Mouse (Mus musculus): ENCODE measurements around the gene Uqcrq. TPM values are rescaled to one million over a fixed set of nuclear protein-coding genes. Genes with fewer than 3 reads are reported as not detected.

Uqcrq gene
- total RNA-seq (2015; ENCODE audit: low replicate concordance) = 24.5 and 74.4 TPM in 2 replicates
- 7.6 and 16.6 TPM in 2 replicates for total RNA-seq (2017; ENCODE audit: low replicate concordance)

DNA sequence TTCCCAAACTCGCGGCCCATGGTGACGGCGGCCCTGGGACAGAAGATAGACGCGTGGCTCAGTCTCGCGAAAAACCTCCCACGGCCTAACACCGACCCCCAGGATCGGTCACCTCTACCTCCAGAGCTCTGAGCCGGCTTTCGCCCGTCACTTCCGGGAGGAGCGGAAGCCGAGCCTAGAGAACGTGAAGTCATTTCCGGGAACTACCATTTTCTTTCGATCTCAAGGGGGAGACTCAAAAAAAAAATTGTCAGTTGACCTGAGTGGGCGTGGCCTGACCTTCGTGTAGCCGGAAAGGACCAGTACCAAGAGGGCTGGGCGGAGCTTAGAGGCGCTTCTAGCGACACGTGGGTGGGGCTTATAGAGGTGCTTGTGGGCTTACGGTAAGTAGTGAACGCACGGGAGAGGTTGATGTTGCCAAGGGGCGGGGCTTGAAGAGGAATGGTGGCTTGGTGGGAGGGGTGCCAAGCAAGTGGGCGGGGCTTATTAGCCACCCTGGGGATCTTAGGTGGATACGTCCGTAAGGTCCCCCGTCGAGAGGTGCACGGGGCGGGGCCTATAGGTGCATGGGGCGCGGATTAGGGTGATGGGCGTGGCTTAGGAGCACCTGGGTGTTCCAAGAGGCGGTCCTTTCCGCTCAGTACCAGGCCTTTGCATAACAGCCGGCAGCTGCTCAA, at the start of gene Uqcrq, which contains the start of gene Gdf9:
Gene Uqcrq, minus strand, starts transcription at position 162 of the 677 bp plus-strand sequence.
Gene Gdf9, plus strand, starts transcription at position 354 of the 677 bp plus-strand sequence.
- ATAC-seq (replicated peaks; ENCODE audit: low FRiP score, poor library complexity, severe bottlenecking) = peak; percentile 89

DNA sequence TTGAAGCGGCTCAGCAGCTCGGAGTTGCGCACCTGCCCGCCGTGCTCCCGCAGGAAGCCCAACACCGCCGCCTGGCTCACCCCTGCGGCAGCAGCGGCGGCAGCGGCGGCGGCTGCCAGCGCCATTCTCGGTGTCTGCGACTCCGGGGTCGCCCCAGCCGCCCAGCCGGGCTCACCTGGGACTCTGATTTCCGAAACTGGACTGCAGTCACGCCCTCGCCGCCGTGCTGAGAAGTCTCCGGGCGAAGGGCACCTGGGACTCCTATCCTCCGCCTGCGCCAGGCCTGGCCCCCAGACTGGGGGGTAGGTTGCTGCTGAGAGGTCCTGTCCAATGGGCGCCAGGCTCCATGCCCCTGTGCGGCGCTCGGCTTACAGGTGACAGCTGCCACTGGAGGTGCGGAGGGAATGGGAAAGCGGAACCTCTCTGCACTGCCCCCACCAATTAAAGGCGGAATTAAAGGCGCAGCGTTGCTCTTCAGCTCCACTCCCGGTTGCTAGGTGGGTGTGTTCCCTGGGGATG, 49.2 kb upstream of the Uqcrq start, which contains the start of the genes Gm9945 and Sowaha:
Gene Gm9945, plus strand, starts transcription at position 384 of the 519 bp plus-strand sequence.
Gene Sowaha, minus strand, starts transcription at position 492 of the 519 bp plus-strand sequence.
- ATAC-seq (replicated peaks; ENCODE audit: low FRiP score, poor library complexity, severe bottlenecking) = peak; percentile 66

DNA sequence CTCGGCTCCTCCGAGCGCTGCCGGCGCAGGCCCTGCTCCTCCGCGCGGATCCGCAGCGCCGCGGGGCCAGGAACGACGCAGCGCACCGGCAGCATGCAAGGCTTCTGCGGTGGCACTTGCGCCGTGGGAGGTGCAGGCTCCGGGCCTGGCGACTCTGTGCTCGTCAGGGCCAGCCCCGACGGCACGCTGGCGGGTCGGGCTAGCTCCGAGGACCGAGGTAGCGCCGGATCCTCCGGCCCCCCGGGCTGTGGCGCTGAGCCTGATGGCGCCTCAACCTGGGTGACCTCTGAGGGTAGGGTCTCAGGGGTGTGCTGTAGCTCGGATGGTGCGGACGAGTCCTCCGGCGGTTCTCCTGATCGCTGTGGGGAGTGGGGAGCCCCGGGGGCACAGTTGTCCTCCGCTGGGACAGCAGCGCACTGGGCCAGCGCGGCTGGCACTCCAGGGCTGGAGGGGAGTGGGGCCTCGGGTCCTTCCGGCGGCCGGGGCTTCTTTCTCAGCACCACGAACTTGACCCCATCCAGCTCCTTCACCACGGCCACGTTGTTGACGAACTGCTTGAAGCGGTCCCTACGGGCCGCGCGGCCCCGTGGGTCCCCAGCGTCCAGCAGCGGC, 48.6 kb upstream of the Uqcrq start:
- ATAC-seq (replicated peaks; ENCODE audit: low FRiP score, poor library complexity, severe bottlenecking) = no peak

DNA sequence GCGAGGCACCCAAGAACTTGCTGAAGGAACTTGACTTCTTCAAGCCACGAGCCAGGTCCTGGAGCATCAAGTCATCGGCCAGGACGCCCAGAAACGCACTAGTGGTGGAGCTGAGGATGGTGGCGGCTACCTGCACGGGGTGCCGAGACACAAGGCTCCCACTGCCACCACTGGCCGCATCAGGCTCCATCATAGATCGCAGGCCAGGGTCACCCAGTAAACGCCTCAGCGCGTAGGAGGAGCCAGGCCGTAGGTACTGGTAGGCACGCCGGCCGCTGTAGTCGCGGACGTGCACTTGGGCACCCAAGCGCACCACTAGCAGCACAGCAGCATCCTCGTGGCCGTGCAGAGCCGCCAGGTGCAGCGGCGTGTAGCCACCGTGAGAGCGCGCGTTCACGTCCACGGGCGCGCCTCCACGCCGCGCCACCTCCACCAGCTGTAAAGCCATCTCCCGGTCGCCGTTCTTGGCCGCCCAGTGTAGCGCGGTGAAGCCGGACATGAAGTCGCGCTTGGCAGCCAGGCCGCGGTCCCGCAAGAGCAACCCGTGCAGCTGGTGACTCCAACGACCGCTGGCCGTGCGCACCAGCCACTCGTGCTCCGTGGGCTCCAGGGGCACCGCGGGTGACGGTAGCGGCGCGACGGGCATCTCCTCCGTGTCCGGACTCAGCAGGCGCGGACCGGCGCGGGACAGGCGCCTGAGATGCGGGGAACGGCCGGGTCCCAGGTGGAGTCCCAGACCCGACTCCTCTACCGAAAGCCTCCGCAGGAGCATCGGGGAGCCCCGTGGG, 47.9 kb upstream of the Uqcrq start:
- ATAC-seq (replicated peaks; ENCODE audit: low FRiP score, poor library complexity, severe bottlenecking) = peak; percentile 4; the same call in 1 of the 2 replicates

DNA sequence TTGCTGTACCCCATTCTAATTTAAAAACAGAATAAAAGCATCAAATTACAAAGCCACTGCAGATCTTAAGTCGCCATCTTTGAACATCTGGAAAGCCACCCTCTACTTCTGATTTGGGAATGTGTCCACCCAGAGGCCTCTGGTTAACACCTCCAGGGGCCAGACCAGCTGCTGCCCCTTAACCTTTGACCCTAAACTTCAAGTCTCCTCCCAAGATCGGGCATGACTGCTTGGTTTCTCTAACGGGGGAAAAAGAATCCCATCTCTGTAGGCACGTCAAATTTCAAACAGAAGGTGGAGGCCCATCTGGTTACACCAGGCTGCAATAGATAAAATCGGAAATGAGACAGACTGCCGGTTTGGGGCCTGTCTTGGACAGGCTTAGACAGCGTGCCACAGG, 47.2 kb upstream of the Uqcrq start:
- ATAC-seq (replicated peaks; ENCODE audit: low FRiP score, poor library complexity, severe bottlenecking) = no peak

DNA sequence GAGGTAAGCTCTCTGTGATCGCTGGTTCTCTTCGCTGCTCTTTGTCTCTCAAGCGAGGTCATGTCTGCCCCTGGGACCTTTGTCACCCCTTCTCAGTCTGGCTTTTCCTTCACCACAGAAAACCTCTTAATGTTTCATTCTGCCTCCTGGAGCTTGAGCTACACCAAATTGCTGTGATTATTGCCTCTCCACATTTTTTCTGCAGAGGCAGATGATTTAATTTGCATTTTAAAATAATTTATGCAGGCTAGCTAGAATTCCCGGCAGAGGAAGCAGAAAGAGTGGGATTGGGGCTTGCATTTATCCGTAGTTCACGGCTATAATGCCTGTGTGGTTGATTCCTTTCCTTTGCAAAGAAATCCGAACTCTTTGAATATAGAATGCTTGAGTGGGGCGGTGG, 45.0 kb upstream of the Uqcrq start:
- ATAC-seq (replicated peaks; ENCODE audit: low FRiP score, poor library complexity, severe bottlenecking) = no peak

DNA sequence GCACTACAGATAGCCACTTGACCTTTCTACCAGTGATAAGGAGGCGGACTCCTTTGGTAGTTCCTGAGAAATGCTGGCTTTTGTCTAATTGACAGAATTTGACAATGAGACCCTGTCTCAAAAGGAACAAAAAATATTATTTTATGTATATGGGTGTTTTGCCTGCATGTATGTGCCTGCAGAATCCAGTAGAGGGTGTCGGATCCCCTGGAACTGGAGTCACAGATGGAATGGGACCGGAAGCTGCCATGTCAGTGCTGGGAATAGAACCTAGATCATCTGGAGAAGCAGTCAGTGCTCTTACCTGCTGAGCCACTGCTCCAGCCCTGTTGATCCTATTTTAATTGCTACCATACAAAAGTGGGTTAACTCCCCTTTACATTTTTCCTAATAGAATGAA, 42.1 kb upstream of the Uqcrq start:
- ATAC-seq (replicated peaks; ENCODE audit: low FRiP score, poor library complexity, severe bottlenecking) = no peak

DNA sequence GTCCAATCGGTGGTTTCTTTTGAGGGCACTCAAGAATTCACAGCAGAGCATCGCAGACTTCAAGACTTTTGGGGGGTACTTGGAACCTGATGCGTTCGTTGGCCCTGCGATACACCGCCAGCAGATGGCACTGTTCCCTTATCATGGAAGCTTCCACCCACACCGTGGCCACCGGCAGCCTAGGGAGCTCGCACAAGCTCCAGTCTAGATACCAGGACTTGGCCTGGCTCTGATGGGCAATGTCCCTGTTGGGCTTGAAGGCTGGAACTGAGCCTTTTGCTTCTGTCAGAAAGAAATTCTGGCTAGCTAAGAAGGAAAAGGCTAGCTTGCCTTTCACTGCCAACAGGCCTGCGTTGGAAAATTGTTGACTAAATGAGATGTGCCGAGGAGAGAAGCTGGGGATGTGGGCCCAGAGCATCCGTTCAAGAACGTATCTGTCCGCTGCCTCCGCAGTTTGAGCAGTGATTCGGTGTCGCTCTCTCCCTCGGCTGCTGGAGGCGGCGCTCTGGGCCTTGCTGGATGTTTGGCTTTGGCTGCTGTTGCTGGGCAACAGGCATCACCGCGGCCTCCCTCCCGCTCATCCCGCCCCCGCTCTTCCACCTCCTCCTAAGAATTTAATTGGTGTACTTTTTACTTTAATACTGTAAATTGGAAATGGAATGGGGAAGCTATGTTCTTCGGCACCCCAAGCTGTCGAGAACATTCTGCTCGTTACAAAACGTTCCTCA, 39.5 kb upstream of the Uqcrq start, which contains the start of gene Gm9837:
Gene Gm9837, minus strand, starts transcription at position 512 of the 728 bp plus-strand sequence.
- ATAC-seq (replicated peaks; ENCODE audit: low FRiP score, poor library complexity, severe bottlenecking) = peak; percentile 88

DNA sequence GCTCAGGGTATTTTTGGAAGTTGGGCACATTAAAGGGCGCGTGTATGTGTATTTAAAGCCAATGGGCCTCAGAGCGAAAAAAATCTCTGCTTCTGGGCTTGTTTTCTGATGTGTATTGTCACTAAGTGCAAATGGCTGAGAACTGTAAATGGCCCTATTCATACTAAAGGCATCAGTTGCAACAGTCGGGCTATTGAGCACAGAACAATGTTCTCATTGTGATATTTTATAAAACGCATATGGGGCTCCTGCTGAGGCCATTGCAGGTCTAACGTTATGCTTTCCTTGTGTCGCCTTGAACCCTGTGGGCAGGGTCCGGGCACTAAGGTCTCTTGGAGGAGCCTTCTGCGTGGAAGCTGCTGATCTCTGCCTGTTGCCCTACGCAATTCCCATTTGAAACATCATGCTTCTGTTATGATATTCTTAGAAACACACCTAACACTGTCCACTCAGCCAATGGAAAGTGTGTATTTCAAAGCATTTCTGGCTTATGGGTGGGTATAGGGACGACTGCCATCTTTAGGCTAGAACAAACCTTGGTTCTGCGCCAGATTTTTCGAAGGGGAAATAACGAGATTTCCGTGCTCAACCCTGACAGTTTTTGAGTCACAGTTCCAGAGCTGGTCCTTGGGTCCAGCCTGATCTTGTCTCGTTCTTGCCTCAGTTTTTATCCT, 38.8 kb upstream of the Uqcrq start:
- ATAC-seq (replicated peaks; ENCODE audit: low FRiP score, poor library complexity, severe bottlenecking) = no peak

DNA sequence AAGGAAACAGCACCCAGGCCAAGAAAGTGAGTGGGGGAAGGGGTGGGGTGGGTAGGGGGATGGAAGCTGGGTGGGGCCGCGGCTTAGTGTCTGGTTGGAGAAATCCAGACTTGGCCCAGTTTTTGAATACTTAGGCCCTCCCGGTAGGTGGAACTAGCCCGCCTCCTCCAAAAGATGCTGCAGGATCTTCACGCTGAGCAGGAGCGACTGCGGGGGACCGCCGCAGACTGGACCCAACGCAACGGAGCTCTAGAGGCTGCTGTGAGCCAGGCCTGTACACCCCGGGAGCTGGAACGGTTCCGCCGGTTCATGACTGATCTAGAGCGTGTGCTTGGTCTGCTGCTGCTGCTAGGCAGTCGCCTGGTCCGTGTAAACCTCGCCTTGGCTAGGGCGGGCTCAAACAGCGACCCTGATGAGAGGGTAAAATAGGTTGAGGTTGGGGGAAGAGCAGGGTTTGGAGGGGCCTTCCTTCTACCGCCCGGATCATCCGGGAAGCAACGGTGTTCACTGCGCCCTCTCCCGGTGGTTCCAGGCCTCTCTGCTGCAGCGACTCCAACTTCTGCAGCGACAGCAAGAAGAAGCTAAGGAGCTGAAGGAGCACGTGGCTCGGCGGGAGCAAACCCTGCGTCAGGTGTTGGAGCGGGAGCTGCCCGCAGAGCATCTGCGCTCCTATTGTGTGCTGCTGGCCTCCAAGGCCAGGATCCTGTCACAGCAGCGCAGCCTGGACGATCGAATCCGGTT, 35.8 kb upstream of the Uqcrq start:
- ATAC-seq (replicated peaks; ENCODE audit: low FRiP score, poor library complexity, severe bottlenecking) = no peak

DNA sequence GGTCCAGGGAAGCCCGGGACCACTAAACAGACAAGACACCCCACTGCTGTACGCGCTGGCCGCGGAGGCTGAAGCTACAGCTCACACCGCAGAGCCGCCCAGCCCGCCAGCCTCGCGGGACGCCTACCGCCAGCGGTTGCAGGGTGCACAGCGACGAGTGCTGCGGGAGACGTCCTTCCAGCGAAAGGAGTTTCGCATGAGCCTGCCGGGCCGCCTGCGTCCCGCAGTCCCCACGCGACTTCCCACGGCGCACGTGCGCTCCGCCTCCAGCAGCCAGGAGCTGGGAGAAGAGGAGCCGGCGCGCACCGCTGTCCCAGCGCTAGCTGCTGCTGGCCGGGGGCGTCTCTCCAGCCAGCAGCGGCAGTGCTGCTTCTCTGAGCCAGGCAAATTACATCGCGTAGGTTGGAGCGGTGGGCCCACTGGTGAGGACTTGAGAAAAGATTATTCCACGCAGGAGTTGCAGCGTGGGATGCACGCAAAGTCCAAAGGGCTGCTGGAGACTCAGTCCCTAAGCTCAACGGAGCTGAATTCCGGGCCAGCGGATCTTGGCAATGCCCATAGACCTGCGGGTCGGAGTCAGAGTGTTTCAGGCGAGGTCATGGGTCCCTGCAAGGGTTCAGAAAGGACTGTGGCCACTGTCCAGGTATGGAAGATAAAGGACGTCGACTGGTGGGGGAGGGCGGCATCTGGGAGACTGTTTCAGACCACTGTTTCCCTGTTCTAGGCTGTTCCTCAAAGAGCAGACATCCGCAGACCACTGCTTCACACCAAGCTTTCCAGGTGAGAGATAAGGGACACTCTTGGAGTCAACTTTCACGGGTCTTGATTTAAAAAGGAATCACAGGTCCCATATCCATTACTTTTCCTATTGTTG, 33.2 kb upstream of the Uqcrq start:
- no peak for ATAC-seq (replicated peaks; ENCODE audit: low FRiP score, poor library complexity, severe bottlenecking)

DNA sequence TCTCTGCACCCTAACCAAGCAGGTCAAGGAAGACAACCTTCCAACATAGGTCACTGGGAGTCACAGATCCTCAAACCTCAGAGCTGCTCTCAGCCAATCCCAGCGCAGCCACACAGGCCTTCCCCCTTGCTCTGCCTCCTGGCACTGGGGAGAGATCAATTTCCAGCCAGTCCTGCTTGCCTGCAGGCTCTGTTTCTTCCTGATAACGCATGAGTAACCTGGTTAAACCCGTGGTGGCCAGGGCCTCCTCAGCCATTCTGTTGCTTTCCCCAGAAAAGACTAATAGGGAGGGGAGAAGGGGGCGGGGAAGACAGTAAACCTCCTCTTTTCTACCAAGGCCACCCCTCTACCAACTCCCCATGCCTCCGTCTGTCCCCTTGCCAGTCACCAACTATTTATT, 31.1 kb upstream of the Uqcrq start:
- no peak for ATAC-seq (replicated peaks; ENCODE audit: low FRiP score, poor library complexity, severe bottlenecking)

DNA sequence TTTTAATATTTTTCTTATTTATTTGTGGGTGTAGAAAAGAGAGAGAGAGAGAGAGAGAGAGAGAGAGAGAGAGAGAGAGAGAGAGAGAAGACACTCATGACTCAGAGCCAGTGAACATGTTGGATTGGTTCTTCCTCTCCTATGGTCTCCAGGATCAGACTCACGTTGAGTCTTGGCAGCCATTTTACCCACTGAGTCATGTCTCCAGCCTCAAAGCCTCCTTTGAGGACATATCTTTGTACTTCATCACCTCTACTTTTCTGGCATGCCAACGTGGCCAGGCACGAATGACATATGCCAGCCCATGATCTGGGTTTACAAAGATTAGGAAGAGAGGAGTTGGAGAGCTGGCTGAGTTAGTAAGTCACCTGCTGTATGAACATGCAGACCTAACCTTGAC, 29.6 kb upstream of the Uqcrq start:
- no peak for ATAC-seq (replicated peaks; ENCODE audit: low FRiP score, poor library complexity, severe bottlenecking)

DNA sequence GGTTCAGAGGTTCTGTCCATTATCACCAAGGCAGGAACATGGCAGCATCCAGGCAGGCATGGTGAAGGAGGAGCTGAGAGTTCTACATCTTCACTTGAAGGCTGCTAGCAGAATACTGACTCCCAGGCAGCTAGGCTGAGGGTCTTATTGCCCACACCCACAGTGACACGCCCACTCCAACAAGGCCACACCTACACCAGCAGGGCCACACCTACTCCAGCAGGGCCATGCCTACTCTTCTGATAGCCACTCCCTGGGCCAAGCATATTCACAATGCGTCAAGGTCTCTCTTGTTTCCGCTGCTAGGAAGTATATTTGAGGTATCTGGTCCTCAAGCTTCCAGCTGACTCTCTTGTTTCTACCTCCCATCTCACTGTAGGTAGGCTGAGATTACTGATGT, 28.4 kb upstream of the Uqcrq start:
- no peak for ATAC-seq (replicated peaks; ENCODE audit: low FRiP score, poor library complexity, severe bottlenecking)

DNA sequence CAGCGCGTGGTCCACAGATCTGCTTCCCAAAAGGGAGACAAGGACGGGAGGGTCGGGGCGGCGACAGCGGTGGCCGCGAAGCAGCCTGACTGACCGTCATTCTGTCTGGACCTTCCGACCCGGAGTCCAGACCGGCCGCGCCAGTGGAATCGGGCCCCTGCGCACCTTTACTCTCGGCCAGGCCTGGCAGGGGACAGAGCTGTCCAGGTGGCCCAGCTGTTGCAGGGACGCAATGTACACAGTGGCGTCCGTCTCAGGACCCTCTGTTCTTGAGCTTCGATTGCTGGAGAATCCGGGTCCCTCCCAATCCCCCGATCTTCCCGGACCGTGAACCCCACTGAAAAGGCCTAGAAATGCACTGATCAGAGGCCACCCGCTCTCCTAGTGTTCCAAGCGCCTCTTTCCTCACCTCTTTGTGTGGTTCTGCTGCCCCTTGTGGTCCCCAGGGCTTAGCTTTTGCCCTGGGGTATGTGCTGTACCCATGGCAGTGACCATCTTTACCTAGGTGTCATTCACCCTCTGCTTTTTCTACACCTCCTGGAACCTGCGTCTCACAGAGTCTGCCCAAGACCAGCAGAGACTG, 26.8 kb upstream of the Uqcrq start:
- no peak; the same call in 1 of the 2 replicates for ATAC-seq (replicated peaks; ENCODE audit: low FRiP score, poor library complexity, severe bottlenecking)

DNA sequence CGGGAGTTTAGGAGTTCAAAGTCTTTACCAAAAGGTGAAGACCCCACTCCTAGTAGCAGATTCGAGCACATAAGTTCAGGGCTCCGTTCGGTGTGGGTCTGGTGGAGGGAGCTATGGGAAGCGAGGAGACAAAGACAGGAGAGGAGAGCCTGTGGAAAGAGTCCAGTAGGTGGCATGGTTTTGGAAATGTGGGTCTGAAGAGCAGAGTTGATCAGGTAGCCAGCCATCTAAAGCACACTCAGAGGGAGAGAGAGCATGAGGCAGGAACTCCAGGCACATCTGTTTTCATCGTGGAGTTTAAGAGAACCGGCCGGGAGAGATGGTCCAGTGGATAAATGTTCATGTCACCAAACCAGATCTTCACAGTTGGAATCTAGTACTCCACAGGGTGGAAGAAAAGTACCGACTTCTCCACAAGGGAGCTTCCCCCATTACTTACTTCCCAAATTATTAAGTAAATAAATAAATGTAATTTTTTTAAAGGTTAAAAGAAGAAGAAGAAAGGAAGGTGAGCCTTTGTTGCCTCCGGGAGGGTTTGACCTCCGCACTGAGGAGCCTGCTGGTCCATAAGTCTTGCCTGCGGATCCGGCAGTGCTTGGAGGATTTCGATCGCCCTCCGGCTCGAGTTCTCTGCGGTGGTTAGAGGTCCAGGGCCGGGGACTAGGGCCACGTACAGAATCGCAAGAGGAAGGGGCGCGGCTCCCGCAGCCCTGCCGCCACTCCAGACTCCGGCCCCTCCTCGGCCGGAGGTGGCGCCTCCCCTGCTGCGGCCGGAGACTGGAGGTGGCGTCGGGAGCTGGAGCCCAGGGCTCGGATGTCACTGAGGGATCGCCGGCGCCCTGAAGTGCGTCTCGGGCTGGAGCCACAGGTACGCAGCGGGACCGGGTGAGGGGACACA, 26.1 kb upstream of the Uqcrq start, which contains the start of the genes Gm10447 and Shroom1:
Gene Gm10447, minus strand, starts transcription at position 637 of the 898 bp plus-strand sequence.
Gene Shroom1, plus strand, starts transcription at position 732 of the 898 bp plus-strand sequence.
- no peak for ATAC-seq (replicated peaks; ENCODE audit: low FRiP score, poor library complexity, severe bottlenecking)
